Mouse (Mus musculus): ENCODE measurements around the gene Gnl3l. TPM values are rescaled to one million over a fixed set of nuclear protein-coding genes. Genes with fewer than 3 reads are reported as not detected.

The Gnl3l gene
- polyA plus RNA-seq, 1 experiment, result 15.2 TPM

- H3K27me3 ChIP-seq (ENCODE audit: control insufficient read depth, insufficient read depth, insufficient read length), result no peaks in the 10 kb centered on the region
- no peak for TF ChIP-seq TCF12 (IDR thresholded peaks at IDR 0.05; ENCODE audit: insufficient read depth, poor library complexity, severe bottlenecking)
- TF ChIP-seq MYOD1 (IDR thresholded peaks at IDR 0.05; ENCODE audit: control insufficient read depth in 1 of 3, insufficient read length in 2 of 3, low read depth in 2 of 3), result no peak
- no peak for TF ChIP-seq E2F4 (IDR thresholded peaks at IDR 0.05; ENCODE audit: insufficient read depth)
- TF ChIP-seq POLR2A (IDR thresholded peaks at IDR 0.05; ENCODE audit: insufficient read length, low read depth), result no peak
- TF ChIP-seq USF1 (IDR thresholded peaks at IDR 0.05; ENCODE audit: low read depth), result no peak
- no peak for TF ChIP-seq SRF (IDR thresholded peaks at IDR 0.05; ENCODE audit: control insufficient read depth, insufficient read length, low read depth)
- TF ChIP-seq TCF3 (IDR thresholded peaks at IDR 0.05; ENCODE audit: insufficient read length, low read depth), result no peak
These were observed 41.7 kb downstream of the Gnl3l start for GRCm38 (mm10) chrX:150975424-150975823.

GRCm38 (mm10) chrX:150963027-150963426 lies 54.1 kb downstream of the Gnl3l start:
- no peak for TF ChIP-seq REST (IDR thresholded peaks at IDR 0.05; ENCODE audit: insufficient read depth, insufficient read length)
- TF ChIP-seq CEBPB (IDR thresholded peaks at IDR 0.05; ENCODE audit: insufficient read depth, poor library complexity, severe bottlenecking), result no peak
- TF ChIP-seq TCF12 (IDR thresholded peaks at IDR 0.05; ENCODE audit: insufficient read depth, poor library complexity, severe bottlenecking), result no peak
- TF ChIP-seq USF1 (IDR thresholded peaks at IDR 0.05; ENCODE audit: low read depth), result no peak
- TF ChIP-seq E2F4 (IDR thresholded peaks at IDR 0.05; ENCODE audit: insufficient read depth), result no peak
- no peak for TF ChIP-seq TCF3 (IDR thresholded peaks at IDR 0.05; ENCODE audit: insufficient read length, low read depth)
- TF ChIP-seq MAX (IDR thresholded peaks at IDR 0.05; ENCODE audit: low read depth), result no peak
- TF ChIP-seq MYOD1 (IDR thresholded peaks at IDR 0.05; ENCODE audit: control insufficient read depth in 1 of 3, insufficient read length in 2 of 3, low read depth in 2 of 3), result no peak
- no peak for TF ChIP-seq POLR2AphosphoS2 (IDR thresholded peaks at IDR 0.05; ENCODE audit: insufficient read length, low read depth)
- TF ChIP-seq MYOG (IDR thresholded peaks at IDR 0.05; ENCODE audit: control insufficient read depth in 1 of 3, insufficient read depth in 1 of 3, insufficient read length in 2 of 3, low read depth in 2 of 3), result no peak
- Histone ChIP-seq H3K27me3 (ENCODE audit: control insufficient read depth, insufficient read depth, insufficient read length) (no peaks in the 10 kb centered on the region), H3ac (ENCODE audit: control insufficient read depth, insufficient read length) (no peak overlapping the region), H3K4me3 (no peak overlapping the region), H3K4me2 (ENCODE audit: low read depth) (no peak overlapping the region), H3K36me3 (ENCODE audit: control insufficient read depth, insufficient read depth) (no peaks in the 10 kb centered on the region), H3K79me2 (ENCODE audit: control insufficient read depth, insufficient read depth) (no peaks in the 10 kb centered on the region)

More at GRCm38 (mm10) chrX:150975424-150975823, 41.7 kb downstream of the Gnl3l start:
- H3K4me2 ChIP-seq (ENCODE audit: low read depth), result no peak overlapping the region
- no peaks in the 10 kb centered on the region for H3K36me3 ChIP-seq (ENCODE audit: control insufficient read depth, insufficient read depth)
- H3ac ChIP-seq (ENCODE audit: control insufficient read depth, insufficient read length), result no peak overlapping the region
- no peaks in the 10 kb centered on the region for H3K79me2 ChIP-seq (ENCODE audit: control insufficient read depth, insufficient read depth)
- no peak overlapping the region for H3K4me3 ChIP-seq

GRCm38 (mm10) chrX:150960702-150961101 lies 56.4 kb downstream of the Gnl3l start:
- H3K36me3 ChIP-seq (ENCODE audit: control insufficient read depth, insufficient read depth), result no peaks in the 10 kb centered on the region
- H3K4me2 ChIP-seq (ENCODE audit: low read depth), result no peak overlapping the region
- H3K27me3 ChIP-seq (ENCODE audit: control insufficient read depth, insufficient read depth, insufficient read length), result no peaks in the 10 kb centered on the region
- no peaks in the 10 kb centered on the region for H3K79me2 ChIP-seq (ENCODE audit: control insufficient read depth, insufficient read depth)
- TF ChIP-seq MAX (IDR thresholded peaks at IDR 0.05; ENCODE audit: low read depth) (no peak), TCF12 (IDR thresholded peaks at IDR 0.05; ENCODE audit: insufficient read depth, poor library complexity, severe bottlenecking) (no peak), CEBPB (IDR thresholded peaks at IDR 0.05; ENCODE audit: insufficient read depth, poor library complexity, severe bottlenecking) (no peak), E2F4 (IDR thresholded peaks at IDR 0.05; ENCODE audit: insufficient read depth) (no peak), POLR2A (IDR thresholded peaks at IDR 0.05; ENCODE audit: insufficient read length, low read depth) (no peak), TCF3 (IDR thresholded peaks at IDR 0.05; ENCODE audit: insufficient read length, low read depth) (no peak), POLR2AphosphoS2 (IDR thresholded peaks at IDR 0.05; ENCODE audit: insufficient read length, low read depth) (no peak), MYOG (IDR thresholded peaks at IDR 0.05; ENCODE audit: control insufficient read depth in 1 of 3, insufficient read depth in 1 of 3, insufficient read length in 2 of 3, low read depth in 2 of 3) (no peak), SRF (IDR thresholded peaks at IDR 0.05; ENCODE audit: control insufficient read depth, insufficient read length, low read depth) (no peak), USF1 (IDR thresholded peaks at IDR 0.05; ENCODE audit: low read depth) (no peak), MYOD1 (IDR thresholded peaks at IDR 0.05; ENCODE audit: control insufficient read depth in 1 of 3, insufficient read length in 2 of 3, low read depth in 2 of 3) (no peak), REST (IDR thresholded peaks at IDR 0.05; ENCODE audit: insufficient read depth, insufficient read length) (no peak)
- no peak overlapping the region for H3ac ChIP-seq (ENCODE audit: control insufficient read depth, insufficient read length)
- H3K4me3 ChIP-seq, result no peak overlapping the region

GRCm38 (mm10) chrX:150956522-150957300 lies 60.4 kb downstream of the Gnl3l start:
- Histone ChIP-seq H3ac (ENCODE audit: control insufficient read depth, insufficient read length) (no peak overlapping the region), H3K79me2 (ENCODE audit: control insufficient read depth, insufficient read depth) (no peaks in the 10 kb centered on the region), H3K27me3 (ENCODE audit: control insufficient read depth, insufficient read depth, insufficient read length) (no peaks in the 10 kb centered on the region), H3K36me3 (ENCODE audit: control insufficient read depth, insufficient read depth) (no peaks in the 10 kb centered on the region), H3K4me3 (no peak overlapping the region), H3K4me2 (ENCODE audit: low read depth) (peak overlapping the region; percentile 19)
- TF ChIP-seq USF1 (IDR thresholded peaks at IDR 0.05; ENCODE audit: low read depth), result no peak
- no peak for TF ChIP-seq E2F4 (IDR thresholded peaks at IDR 0.05; ENCODE audit: insufficient read depth)
- TF ChIP-seq SRF (IDR thresholded peaks at IDR 0.05; ENCODE audit: control insufficient read depth, insufficient read length, low read depth), result no peak
- no peak for TF ChIP-seq MYOG (IDR thresholded peaks at IDR 0.05; ENCODE audit: control insufficient read depth in 1 of 3, insufficient read depth in 1 of 3, insufficient read length in 2 of 3, low read depth in 2 of 3)
- TF ChIP-seq CEBPB (IDR thresholded peaks at IDR 0.05; ENCODE audit: insufficient read depth, poor library complexity, severe bottlenecking), result no peak
- no peak for TF ChIP-seq REST (IDR thresholded peaks at IDR 0.05; ENCODE audit: insufficient read depth, insufficient read length)
- no peak for TF ChIP-seq MYOD1 (IDR thresholded peaks at IDR 0.05; ENCODE audit: control insufficient read depth in 1 of 3, insufficient read length in 2 of 3, low read depth in 2 of 3)
- no peak for TF ChIP-seq POLR2AphosphoS2 (IDR thresholded peaks at IDR 0.05; ENCODE audit: insufficient read length, low read depth)
- no peak for TF ChIP-seq TCF3 (IDR thresholded peaks at IDR 0.05; ENCODE audit: insufficient read length, low read depth)
- no peak for TF ChIP-seq MAX (IDR thresholded peaks at IDR 0.05; ENCODE audit: low read depth)
- no peak for TF ChIP-seq POLR2A (IDR thresholded peaks at IDR 0.05; ENCODE audit: insufficient read length, low read depth)
- TF ChIP-seq TCF12 (IDR thresholded peaks at IDR 0.05; ENCODE audit: insufficient read depth, poor library complexity, severe bottlenecking), result no peak
